Mouse (Mus musculus) spleen, postnatal 14 days (tissue): ENCODE data around the gene Lysmd4.
"Not testable (repeated sequence)": the region's sequence is repeated elsewhere in the genome, so short reads cannot be mapped to it uniquely, and the experiment has no call there.

Source experiments
- DNase-seq, 2 experiments: peaks; one replicate each; pipeline ENCODE4 v3.0.0; 2021 to 2022; ENCODE audit warnings: low spot score in 2 of 2

Lysmd4 gene

DNA sequence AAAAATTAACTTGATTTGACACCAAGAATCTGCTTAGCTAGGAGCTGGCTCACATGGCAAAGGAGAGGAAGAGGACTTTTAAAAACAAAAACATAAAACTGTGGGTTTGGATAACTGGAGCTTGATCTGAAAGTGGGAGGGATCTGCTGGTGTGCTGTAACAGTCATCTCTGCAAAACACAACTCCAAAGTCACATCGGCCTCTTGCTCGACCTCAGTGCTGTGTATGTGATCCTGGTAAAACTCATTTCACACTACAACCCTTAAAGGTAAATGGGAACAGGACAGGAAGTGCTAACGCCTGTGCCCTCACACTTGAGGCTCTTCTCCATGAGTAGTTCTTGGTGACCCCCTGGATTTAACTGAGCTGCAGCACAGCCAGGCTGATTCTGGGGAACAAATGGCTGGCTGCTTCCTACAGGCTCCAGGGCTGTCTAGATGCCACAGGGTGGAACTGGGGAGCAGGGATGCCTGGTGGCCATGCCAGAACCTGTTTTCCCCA is 8.3 kb downstream of the Lysmd4 start:
- no peak for DNase-seq

DNA sequence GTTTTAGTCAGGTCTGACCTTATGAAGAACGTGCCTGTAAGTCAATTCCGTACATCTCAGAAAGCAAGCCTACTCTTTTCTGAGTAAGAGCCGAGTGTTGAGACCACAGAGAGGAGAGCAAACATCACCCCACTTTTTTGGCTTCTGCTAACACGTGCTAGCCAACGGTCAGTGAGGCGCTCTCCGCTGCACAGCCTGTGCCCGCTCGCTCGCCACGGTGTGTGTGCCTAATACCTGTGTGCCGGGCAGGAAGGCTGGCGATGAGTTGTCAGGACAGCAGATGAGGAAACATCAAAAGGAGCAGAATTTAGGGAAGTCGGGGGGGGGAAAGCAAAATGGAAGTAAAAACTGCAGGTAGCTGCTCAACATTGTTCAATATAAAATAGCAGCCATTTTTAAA is 10.2 kb downstream of the Lysmd4 start:
- no peak for DNase-seq

- no peak for DNase-seq
Measured at GRCm38 (mm10) chr7:67234797-67235196, 12.5 kb downstream of the Lysmd4 start.

GRCm38 (mm10) chr7:67236351-67236750 is 14.0 kb downstream of the Lysmd4 start:
- no peak for DNase-seq

- DNase-seq, result no peak
Measured at GRCm38 (mm10) chr7:67237752-67238151, 15.4 kb downstream of the Lysmd4 start.

- DNase-seq, result no peak
Measured at GRCm38 (mm10) chr7:67241969-67242368, 19.6 kb downstream of the Lysmd4 start.

DNA sequence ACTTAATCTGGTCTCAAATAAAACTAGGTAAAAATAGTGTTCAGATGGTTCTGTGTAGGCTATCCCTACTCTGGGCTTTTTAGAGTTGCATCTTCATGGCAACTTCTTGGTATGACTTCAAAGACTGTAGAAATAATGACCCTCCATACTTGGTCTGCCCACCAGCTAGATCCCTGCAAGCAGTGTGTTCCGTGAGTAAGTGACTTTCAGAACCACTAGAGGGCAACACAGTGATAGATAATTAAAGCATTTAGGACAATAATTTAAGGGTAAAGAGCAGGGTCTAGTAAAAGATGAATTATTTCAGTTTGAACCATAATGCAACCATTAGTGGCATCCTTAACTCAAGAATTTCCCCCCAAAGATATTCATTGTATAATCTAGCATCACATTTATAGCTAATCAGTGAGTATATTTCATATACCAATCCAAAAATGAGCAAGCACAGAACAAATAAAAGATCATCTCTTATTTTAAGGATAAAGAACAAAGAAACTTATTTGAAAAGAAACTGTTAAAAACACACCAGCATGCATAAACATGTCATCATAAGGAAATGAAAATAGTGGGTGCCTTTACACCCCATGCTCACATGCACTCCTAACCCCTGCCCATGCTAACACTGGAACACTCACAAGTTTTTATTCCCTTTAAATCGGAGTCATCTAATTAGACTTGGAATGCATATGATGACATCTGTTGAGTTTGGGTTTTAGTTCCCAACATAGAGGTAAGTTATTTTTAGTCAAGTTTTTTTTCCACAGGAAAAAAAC is 21.0 kb downstream of the Lysmd4 start:
- DNase-seq, result no peak

DNA sequence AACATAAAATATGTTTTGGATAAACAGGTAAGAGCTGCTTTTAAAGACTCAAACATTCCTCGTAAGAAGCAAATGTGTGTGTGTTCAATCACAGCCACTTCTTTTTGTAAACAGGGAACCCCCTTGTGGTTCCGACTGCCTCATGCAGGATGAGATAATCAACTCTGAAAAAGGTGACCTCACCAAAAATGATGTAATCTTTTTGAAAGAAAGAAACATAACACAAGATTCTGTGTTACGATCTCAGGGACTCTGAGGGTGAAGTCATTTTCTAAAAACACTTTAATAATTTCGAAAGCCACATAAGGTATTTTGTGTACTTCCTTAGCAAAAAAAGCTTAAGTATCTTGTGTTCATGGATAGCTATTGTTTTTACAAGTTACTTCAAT is 21.5 kb downstream of the Lysmd4 start:
- DNase-seq, result no peak

GRCm38 (mm10) chr7:67245255-67245654 is 22.9 kb downstream of the Lysmd4 start:
- no peak for DNase-seq

DNA sequence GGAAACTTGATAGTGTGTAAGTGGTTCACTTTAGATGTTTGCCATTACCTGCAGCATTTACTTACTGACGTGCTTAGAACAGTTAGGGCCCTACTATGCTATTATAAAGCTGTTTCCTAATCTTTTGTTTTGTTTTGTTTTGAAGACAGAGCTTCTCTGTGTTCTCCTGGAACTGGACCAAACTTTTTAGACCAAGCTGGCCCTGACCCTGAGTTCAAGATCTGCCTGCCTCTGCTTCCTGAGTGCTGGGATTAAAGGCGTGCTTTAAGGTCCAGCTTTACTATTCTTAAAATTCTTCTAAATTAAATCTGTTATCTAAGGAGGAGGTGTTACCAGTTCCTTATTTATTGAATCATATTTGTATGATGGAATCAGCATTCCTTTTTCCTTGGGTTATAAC is 23.7 kb downstream of the Lysmd4 start:
- no peak for DNase-seq

DNA sequence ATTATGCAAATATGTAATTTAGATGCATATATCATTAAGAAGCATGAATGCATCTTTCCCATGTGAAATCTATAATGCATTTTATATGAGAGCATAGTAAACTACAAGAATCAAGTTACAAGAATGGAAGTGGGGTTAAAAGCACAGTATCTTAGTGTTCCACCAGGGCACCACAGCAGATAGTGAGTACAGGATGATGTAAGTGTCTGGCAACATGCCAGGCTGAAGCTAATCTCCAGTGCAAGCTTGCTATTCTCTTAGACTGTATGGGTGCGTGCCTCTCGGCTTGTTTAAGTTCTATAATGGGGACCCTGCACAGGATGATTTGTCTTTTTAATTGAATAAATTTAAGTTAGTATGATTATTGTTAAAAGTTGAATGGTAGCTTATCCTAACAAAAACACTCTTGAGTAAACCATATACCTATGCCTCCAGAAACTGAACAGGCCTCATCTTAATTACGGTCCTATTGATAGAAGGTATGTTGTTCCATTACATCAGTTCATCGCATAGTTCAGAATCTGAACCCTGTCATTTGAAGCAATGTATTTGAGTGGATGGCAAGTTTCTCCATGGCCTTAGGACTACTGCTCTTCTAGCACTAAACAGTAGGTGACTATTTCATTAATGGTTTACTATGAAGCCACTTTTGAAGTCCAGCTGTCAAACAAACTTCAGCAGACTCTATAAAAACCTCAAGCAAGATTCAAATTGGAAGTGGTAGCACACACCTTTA is 37.7 kb downstream of the Lysmd4 start:
- peak; percentile 53 to 61 for DNase-seq

DNA sequence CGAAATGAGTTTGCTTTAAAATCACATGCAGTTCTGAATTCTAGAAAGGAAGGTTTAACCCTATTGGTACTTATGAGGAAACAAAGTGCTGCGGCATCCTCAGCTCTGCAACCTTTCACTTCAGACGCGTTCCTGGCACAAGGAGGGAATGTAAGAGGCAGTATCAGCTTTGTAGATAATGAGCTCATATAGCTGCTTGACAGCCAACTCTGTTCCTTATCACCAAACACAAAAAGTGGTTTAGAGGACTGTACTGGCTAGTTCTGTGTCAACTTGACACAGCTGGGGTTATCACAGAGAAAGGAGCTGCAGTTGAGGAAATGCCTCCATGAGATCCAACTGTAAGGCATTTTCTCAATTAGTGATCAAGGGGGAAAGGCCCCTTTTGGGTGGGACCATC is 48.1 kb downstream of the Lysmd4 start:
- DNase-seq, result not testable (repeated sequence)

- DNase-seq, result no peak
Measured at GRCm38 (mm10) chr7:67283581-67283980, 61.2 kb downstream of the Lysmd4 start.

DNA sequence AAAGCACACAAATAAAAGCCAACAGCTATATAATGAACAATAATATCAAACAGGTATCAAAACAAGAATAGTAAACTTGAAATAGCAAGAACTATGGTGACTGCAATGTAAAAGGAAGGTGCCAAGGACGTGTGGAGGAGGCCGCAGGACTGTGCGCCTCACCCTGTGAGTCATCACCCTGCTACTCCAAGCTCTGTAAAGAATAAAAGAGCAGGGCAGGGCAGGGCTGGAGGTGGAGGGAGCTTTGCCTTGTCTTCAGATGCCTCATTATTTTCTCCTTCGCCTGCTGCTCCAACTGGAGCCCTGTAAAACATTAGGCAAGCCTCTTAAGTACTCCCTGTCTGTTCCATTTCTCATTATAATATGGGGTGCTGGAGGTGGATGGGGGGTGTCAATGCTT is 65.1 kb downstream of the Lysmd4 start:
- no peak for DNase-seq

DNA sequence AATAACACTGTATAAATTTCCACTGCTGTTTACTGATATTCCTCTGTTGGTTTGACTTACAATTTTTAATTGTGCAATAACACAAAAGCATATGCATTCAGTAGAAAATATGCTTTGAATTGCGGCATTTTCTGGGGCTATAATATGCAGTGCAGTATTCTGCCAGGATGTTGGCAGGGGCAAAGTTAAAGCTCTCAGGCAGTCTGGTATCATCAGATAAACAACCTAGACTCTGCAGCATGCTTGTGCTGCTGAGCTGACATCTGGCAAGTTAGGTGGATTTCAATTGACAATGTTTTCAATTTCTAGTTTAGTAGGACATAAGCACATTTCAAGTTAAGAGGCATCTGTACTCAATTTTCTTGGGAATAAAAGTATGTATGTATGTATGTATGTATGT is 69.0 kb downstream of the Lysmd4 start:
- no peak for DNase-seq

DNA sequence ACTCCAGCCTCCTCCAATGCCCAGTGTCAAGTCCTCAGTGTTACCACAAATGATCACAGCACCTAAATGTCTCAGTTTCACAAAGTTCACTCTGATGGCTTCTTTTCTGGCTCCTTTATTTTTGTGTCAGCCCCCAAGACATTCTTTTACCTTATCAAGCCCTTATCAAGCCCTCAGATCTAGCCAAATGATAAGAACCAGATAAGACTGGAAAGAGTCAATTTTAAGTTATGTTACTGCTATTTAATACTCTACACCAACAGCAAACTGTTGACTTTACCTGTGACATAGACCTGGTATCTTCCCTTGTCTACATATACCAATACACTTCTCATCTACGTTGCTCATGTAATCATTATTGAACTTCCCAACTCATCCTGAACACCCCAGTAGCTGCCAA is 74.1 kb downstream of the Lysmd4 start:
- DNase-seq, result no peak

DNA sequence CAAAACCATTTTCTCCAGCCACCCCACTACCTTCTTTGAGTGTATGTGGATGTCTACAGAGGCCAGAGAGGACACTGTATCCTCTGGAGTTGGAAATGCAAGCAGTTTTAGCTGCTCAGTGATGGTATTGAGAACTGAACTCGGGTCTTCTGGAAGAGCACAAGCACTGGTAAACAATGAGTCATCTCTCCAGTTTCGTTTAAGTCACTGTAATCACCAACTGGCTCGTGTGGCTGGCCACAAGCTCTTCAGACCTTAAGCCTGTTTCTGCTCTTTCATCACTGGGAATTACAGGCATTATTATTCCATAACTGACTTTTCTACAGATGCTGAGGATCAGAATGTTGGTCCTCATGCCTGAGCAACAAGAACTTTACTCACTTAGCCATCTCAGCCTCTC is 82.6 kb downstream of the Lysmd4 start:
- no peak for DNase-seq

- DNase-seq, result no peak
Measured at GRCm38 (mm10) chr7:67307078-67307477, 84.7 kb downstream of the Lysmd4 start.

DNA sequence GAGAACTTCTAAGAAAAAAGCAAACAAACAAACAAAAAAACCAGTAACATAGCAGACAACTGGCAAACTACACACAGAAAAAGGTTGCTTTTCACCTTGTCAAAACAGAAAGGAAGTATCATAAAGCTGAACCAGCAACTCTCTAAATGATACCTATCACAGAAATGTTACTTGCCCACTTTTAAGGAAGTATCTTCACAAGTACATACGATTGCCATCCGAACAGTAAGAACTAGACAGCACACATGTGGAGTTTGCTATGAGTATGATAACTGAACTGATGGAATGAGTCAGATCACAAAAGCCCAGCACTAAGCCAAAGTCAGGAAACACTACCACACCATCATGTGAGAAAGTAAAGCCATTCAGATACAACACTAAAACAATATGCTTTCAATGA is 85.8 kb downstream of the Lysmd4 start:
- DNase-seq, result no peak

DNA sequence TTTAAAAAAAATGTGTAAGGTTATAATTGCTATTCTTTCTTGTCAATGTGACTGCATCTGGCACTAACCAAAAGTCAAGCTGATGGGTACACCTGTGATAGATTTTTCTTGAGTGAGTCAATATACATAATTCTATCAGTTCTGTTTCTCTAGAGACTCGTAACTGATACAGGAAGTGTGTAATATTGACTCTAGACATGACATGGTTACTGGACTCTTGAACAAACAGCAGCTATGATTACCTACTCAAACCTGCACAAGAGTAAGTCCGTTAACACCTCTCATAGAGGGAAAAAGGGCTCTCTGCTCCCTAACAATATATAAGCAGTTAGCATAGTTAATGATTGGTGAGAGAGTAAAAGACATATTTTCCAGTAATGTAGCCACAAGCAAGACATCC is 87.8 kb downstream of the Lysmd4 start:
- DNase-seq, result no peak

GRCm38 (mm10) chr7:67313200-67313599 is 90.9 kb downstream of the Lysmd4 start:
- no peak for DNase-seq

DNA sequence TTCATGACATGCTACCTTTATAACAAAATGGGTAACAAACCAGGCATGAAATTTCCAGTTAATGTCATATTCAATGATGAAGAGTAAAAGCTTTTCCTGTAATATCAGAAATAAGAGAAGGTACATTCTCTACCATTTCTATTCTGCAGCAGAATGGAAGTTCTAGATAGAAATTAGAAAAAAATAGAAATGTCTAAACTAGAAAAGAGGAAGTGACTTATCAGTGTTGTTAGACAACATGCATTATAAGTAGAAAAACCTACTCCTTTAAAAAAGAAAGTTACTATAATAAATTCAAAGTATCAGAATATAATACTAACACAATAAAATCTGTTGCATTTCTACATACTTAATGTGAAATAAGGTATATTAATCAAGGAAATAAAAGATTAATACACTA is 96.4 kb downstream of the Lysmd4 start:
- no peak for DNase-seq

DNA sequence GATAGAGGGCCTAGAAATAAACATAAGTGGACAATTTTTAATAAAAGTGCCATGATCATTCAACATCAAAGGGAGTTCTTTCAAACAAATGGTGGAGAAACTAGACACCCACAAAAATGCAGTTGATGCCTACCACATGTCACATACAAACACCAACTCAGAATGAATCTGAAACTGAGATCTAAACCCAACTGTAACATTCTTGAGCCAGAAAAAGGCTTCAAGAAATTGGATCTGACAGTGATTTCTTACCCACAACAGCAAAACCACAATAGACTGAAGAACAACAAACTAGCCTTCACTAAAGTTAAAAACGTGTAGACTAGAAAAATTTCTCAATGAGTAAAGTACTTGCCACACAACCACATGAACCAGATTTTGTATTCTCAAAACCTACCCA is 98.0 kb downstream of the Lysmd4 start:
- DNase-seq, result no peak
